Mouse (Mus musculus) brown adipose tissue, adult 24 weeks (tissue): ENCODE results near the gene Cfap65. TPM values are rescaled to one million over a fixed set of nuclear protein-coding genes. Genes with fewer than 3 reads are reported as not detected.

Experiments
- H3K27ac ChIP-seq: fragments of 200-500 bp; replicated peaks from 2 replicates; pipeline ENCODE4 v1.5.1; 2012; ENCODE audit warnings: low read depth, mild to moderate bottlenecking, low read length
- H3K4me1 ChIP-seq: fragments of 200-500 bp; 2 replicates; pipeline ENCODE4 v1.6.1; 2012; ENCODE audit warnings: low read length, mixed read lengths; ENCODE audit not compliant: control insufficient read depth, insufficient read depth, insufficient read length
- H3K4me3 ChIP-seq: fragments of 200-500 bp; 2 replicates; pipeline ENCODE4 v1.5.1; 2012; ENCODE audit warnings: low read depth, mild to moderate bottlenecking, low read length, moderate library complexity; ENCODE audit not compliant: insufficient read depth
- polyA plus RNA-seq: library from polyadenylated mRNA; stranded (reverse); fragments of >200 nt; gene quantifications from 2 replicates; pipeline ENCODE4 v1.2.4, GENCODE M21; 2012; ENCODE audit not compliant: missing spikeins, insufficient read depth, insufficient read length

The Cfap65 gene
- polyA plus RNA-seq, 1 experiment: not detected

- no peaks in the 10 kb centered on the region for H3K4me1 ChIP-seq
- H3K27ac ChIP-seq: no peak overlapping the region
Measured at GRCm38 (mm10) chr1:74872218-74872617, 63.2 kb downstream of the Cfap65 start.

DNA sequence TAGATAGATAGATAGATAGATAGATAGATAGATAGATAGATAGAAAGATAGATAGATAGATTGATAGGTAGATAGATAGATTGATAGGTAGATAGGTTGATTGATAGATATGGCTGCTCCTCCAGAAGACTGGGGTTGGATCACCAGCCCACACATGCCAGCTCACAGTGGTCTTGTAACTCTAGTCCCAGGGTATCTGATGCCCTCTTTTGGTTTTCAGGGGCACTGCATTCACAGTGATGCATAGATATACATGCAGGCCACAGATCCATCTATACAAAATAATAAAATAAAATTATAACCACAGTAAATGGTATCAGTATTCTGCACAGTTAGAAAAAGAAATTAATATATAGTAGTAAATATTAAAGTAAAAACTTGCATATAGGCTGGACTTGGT, 73.6 kb downstream of the Cfap65 start:
- no peak overlapping the region for H3K4me3 ChIP-seq
- no peak overlapping the region for H3K27ac ChIP-seq
- no peaks in the 10 kb centered on the region for H3K4me1 ChIP-seq

More at GRCm38 (mm10) chr1:74872218-74872617, 63.2 kb downstream of the Cfap65 start:
- H3K4me3 ChIP-seq: no peak overlapping the region

DNA sequence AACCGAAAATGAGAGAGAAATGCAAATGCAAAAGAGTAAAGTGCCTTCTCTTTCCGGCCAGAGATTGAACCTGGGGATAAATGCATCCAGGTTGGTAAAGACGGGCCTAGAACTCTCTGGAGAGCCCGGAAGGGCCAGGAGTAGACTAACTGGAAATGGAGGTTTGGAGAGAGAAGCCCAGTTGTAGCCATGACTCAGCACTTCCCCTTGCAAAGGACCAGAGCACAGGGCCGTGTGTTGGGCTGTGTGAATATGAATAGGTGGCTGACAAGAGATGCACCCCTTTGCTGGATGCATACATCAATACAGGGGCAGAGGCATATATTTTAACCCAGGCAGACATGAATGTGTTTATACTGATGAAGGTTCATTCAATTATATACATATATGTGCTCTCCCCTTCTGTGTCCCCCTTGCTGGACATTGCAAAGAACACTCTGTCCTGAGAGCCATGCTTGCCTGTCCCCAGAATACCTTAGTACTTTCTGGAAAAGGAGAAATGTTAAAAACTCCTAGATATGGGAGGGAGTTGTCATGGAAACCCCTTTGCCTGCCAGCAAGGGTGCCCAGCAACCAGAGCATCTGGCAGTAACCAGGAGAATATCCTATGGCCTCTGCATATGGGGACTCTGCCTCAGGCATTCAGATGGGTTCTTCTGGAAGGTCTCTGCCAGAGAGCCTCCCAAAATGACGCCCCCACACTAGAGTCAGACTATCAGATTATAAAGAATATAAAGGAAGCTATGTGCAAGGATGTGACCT, 76.0 kb downstream of the Cfap65 start:
- H3K4me1 ChIP-seq: no peaks in the 10 kb centered on the region
- no peak overlapping the region for H3K27ac ChIP-seq
- H3K4me3 ChIP-seq: no peak overlapping the region

DNA sequence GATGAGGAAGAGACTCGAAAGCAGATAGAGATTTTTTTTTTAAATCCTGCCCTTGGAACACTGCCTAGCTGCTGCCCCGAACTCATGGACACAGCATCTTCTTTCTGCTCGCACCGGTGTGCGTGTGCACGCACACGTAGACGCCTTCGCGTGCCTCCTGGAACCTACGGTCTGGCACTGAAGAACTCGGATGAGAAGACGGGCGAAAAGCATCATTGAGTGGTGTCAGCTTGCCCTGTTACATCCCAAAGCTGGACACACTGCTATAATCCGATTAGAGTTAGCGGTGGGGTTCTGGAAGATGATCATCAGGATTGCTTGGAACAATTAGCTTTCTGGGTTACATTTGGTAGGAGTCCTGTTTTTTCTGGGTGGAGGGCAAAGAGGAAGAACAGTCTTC, 76.6 kb downstream of the Cfap65 start:
- no peaks in the 10 kb centered on the region for H3K4me1 ChIP-seq
- H3K27ac ChIP-seq: no peak overlapping the region
- H3K4me3 ChIP-seq: no peak overlapping the region

DNA sequence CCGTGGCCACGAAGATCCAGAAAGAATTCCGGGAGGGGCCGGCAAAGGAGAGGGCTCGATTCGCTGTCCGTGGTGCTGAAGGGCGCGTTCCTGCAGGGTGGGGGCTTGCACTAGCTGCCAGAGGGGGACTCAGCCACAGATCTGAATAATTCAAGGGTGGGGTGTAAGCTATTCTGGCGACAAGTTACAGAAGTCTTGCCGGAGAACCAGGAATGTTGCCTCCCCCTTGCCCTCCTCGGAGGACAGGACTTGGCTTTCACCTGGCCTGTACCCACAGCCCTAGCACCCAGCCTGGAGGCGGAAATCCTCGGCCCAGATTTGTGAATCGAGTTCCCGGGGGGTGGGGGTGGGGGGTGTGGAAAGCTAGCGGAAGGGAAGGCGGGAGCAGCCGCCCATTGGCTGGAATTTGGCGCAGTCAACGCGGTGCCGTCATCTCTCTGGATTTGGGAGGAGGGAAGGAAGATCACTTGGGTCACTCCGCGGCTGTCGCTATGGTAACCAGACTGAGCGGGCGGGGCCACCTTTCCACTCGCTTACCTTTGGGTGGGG, 77.2 kb downstream of the Cfap65 start:
- H3K4me3 ChIP-seq: no peak overlapping the region
- H3K27ac ChIP-seq: no peak overlapping the region
- H3K4me1 ChIP-seq: no peaks in the 10 kb centered on the region

- H3K27ac ChIP-seq: no peak overlapping the region
- H3K4me3 ChIP-seq: no peak overlapping the region
- H3K4me1 ChIP-seq: no peaks in the 10 kb centered on the region
Measured at GRCm38 (mm10) chr1:74857677-74858076, 77.7 kb downstream of the Cfap65 start.

DNA sequence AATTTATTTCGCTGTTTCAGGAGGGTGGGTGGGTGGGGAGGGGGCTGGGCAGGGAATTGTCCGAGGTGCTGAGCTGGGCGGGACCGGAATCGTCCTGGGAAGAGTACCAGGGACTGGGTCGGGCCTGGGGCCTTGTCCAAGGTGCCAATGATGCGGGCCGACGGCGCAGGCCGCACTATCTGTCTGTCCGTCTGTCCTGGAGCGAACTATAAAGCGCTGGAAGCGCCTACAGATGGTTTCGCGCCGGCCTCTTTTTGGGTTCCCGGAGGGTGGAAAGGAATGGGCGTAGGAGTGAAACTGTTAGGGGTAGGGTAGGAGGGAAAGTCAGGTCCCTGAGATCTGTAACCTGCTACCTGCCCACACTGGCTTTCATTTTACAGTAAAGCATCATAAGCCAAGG, 78.2 kb downstream of the Cfap65 start:
- H3K4me3 ChIP-seq: no peak overlapping the region
- no peaks in the 10 kb centered on the region for H3K4me1 ChIP-seq
- no peak overlapping the region for H3K27ac ChIP-seq

- Histone ChIP-seq H3K27ac (no peak overlapping the region), H3K4me1 (no peaks in the 10 kb centered on the region), H3K4me3 (no peak overlapping the region)
Measured at GRCm38 (mm10) chr1:74856791-74857190, 78.6 kb downstream of the Cfap65 start.

DNA sequence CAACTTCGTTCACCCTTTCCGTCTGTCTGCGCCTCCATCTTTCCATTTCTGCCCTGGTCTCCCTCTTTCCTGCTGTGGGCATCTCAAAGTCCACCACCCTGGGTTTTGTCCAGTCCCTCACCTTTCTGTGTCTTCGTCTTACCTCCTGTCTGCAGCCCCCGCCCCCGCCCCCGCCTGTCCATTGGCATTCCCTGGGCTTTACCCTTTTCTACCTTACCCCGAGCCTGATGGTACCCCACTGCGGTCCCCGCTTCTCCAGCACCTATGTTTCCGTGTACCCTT, 79.0 kb downstream of the Cfap65 start:
- Histone ChIP-seq H3K4me3 (no peak overlapping the region), H3K4me1 (no peaks in the 10 kb centered on the region), H3K27ac (no peak overlapping the region)

GRCm38 (mm10) chr1:74855651-74856438, 79.6 kb downstream of the Cfap65 start:
- H3K27ac ChIP-seq: no peak overlapping the region
- H3K4me1 ChIP-seq: no peaks in the 10 kb centered on the region
- no peak overlapping the region for H3K4me3 ChIP-seq

GRCm38 (mm10) chr1:74855156-74855555, 80.2 kb downstream of the Cfap65 start:
- H3K4me1 ChIP-seq: no peaks in the 10 kb centered on the region
- H3K27ac ChIP-seq: no peak overlapping the region
- H3K4me3 ChIP-seq: peak overlapping the region; percentile 25

DNA sequence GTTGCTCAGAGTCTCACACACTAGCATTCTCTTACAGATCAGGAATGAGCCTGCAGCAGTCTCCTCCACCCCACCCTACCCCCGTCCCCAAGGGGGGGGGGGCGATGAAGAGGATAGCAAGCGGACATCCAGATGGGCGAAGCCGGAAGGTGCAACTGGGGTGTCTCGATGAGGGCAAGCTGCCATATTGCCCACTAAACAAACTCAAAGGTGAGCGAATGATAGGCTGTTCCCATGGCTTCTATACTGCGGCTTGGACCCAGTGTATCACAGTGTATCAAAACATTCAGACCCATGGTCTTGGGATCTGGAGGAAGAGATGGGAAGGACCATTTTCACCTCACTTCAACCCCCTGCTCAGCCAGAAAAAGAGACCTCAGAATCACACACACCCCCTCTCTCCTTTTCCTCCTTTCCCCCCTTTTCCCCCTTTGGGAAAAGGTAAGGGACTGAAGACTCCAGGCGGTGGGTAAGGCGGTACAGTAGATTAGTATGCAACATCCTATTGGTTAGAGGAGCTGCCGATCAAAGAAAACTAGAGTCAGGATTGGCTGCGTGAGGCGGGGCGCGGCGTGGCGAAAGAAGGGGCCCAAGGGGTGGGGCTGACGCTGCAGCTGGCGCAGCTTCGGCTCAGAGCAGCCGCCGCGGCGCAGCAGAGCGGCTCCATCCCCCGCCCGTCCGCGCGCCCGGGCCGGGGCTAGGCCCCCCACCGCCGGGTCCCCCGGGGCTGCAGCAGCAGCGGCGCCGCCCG, 80.9 kb downstream of the Cfap65 start, which contains the start of gene Cdk5r2:
Cdk5r2 (plus strand) TSS at position 629 of the 751 bp plus-strand sequence.
- no peaks in the 10 kb centered on the region for H3K4me1 ChIP-seq
- H3K27ac ChIP-seq: no peak within 1 kb of the TSS
- H3K4me3 ChIP-seq: peak within 1 kb of the TSS; percentile 25
